Mouse (Mus musculus) lung, embryonic 16.5 days (tissue): Measurements from ENCODE around the gene Vac14. TPM values are rescaled to one million over a fixed set of nuclear protein-coding genes. Genes with fewer than 3 reads are reported as not detected.

Source experiments
- ATAC-seq: fragments of 200-750 bp; cut with Nextera tagmentation; 2 replicates; pipeline ENCODE4 v1.8.0; 2017; ENCODE audit warnings: low read depth, mild to moderate bottlenecking, moderate library complexity
- H3K27ac ChIP-seq: fragments of 300-500 bp; sonication (generic); 2 replicates; pipeline ENCODE4 v1.5.1; 2014; ENCODE audit warnings: mild to moderate bottlenecking, control low read depth, low read length
- H3K27me3 ChIP-seq: fragments of 300-500 bp; sonication (generic); 2 replicates; pipeline ENCODE4 v1.6.1; 2014; ENCODE audit warnings: low read depth, low read length, mixed read lengths; ENCODE audit not compliant: control insufficient read depth, insufficient read depth
- H3K36me3 ChIP-seq: fragments of 300-500 bp; sonication (generic); 2 replicates; pipeline ENCODE4 v1.6.1; 2014; ENCODE audit warnings: low read length; ENCODE audit not compliant: control insufficient read depth, insufficient read depth
- H3K4me1 ChIP-seq: fragments of 300-500 bp; sonication (generic); replicated peaks from 2 replicates; pipeline ENCODE4 v1.6.1; 2014; ENCODE audit warnings: low read length, mixed read lengths; ENCODE audit not compliant: control insufficient read depth, insufficient read depth
- H3K4me2 ChIP-seq: fragments of 300-500 bp; sonication (generic); 2 replicates; pipeline ENCODE4 v1.6.1; 2014; ENCODE audit warnings: low read depth, low read length, control low read depth
- H3K4me3 ChIP-seq: fragments of 300-500 bp; sonication (generic); 2 replicates; pipeline ENCODE4 v1.5.1; 2014; ENCODE audit warnings: mild to moderate bottlenecking, low read length, control low read depth
- H3K9ac ChIP-seq: fragments of 300-500 bp; sonication (generic); 2 replicates; pipeline ENCODE4 v1.6.1; 2014; ENCODE audit warnings: low read length, control low read depth
- H3K9me3 ChIP-seq: fragments of 300-500 bp; sonication (generic); 2 replicates; pipeline ENCODE4 v1.6.1; 2016; ENCODE audit warnings: low read length; ENCODE audit not compliant: control insufficient read depth
- WGBS: fragments of 180-500 bp; shearing (Covaris S2); extraction: QIAGEN DNeasy Blood & Tissue Kit; methylation state at CpG from one replicate; pipeline ENCODE4 v1.1.7; 2014; 5-methylcytosine and 5-hydroxymethylcytosine counted together
- polyA plus RNA-seq: library from polyadenylated mRNA; unstranded; fragments of >200 nt; fragmentation: Nextera tagmentation; extraction: Ambion mirVana; gene quantifications from 2 replicates; pipeline ENCODE4 v1.2.1, GENCODE M21; 2015

Gene Vac14
- polyA plus RNA-seq, 1 experiment from 2014 or later: 16.5 TPM

GRCm38 (mm10) chr8:110713073-110713472, 94.7 kb downstream of the Vac14 start:
- Histone ChIP-seq H3K4me2 (no peak overlapping the region), H3K36me3 (0 out of 2 replicates have a peak, but pooled peaks cover 2% of the 10 kb centered on the region), H3K9ac (no peak overlapping the region), H3K9me3 (no peaks in the 10 kb centered on the region), H3K27me3 (no peaks in the 10 kb centered on the region), H3K27ac (peak overlapping the region; percentile 3; the same call in 1 of the 2 replicates), H3K4me3 (no peak overlapping the region), H3K4me1 (peaks cover 69% of the 10 kb centered on the region)
- WGBS: 64% methylated on average over 7 of the region's 7 CpGs
- ATAC-seq: no peak

- 0 out of 2 replicates have a peak, but pooled peaks cover 2% of the 10 kb centered on the region for H3K36me3 ChIP-seq
- no peak overlapping the region for H3K4me2 ChIP-seq
- no peak overlapping the region for H3K9ac ChIP-seq
- peak overlapping the region; percentile 80 for H3K27ac ChIP-seq
- H3K9me3 ChIP-seq: no peaks in the 10 kb centered on the region
- no peak for ATAC-seq
- H3K27me3 ChIP-seq: no peaks in the 10 kb centered on the region
- no peak overlapping the region for H3K4me3 ChIP-seq
- WGBS: 78% methylated on average over 15 of the region's 15 CpGs
- H3K4me1 ChIP-seq: peaks cover 77% of the 10 kb centered on the region
These were observed 96.6 kb downstream of the Vac14 start for GRCm38 (mm10) chr8:110714827-110715519.

- peak; percentile 16 for ATAC-seq
- H3K9ac ChIP-seq: peak overlapping the region; percentile 55
- peaks cover 76% of the 10 kb centered on the region for H3K4me1 ChIP-seq
- no peaks in the 10 kb centered on the region for H3K9me3 ChIP-seq
- no peak overlapping the region for H3K4me3 ChIP-seq
- peak overlapping the region; percentile 98 for H3K27ac ChIP-seq
- H3K36me3 ChIP-seq: 0 out of 2 replicates have a peak, but pooled peaks cover 2% of the 10 kb centered on the region
- 43% methylated on average over 4 of the region's 4 CpGs for WGBS
- no peaks in the 10 kb centered on the region for H3K27me3 ChIP-seq
- no peak overlapping the region for H3K4me2 ChIP-seq
These were observed 97.7 kb downstream of the Vac14 start for GRCm38 (mm10) chr8:110716075-110716474.

- Histone ChIP-seq H3K4me2 (no peak overlapping the region), H3K4me3 (no peak overlapping the region), H3K27ac (peak overlapping the region; percentile 98), H3K27me3 (no peaks in the 10 kb centered on the region), H3K9me3 (no peaks in the 10 kb centered on the region), H3K9ac (peak overlapping the region; percentile 55; the same call in 1 of the 2 replicates), H3K4me1 (peaks cover 66% of the 10 kb centered on the region), H3K36me3 (no peaks in the 10 kb centered on the region)
- 36% methylated on average over 7 of the region's 7 CpGs for WGBS
- ATAC-seq: peak; percentile 3; the same call in 1 of the 2 replicates
These were observed 98.7 kb downstream of the Vac14 start for GRCm38 (mm10) chr8:110717131-110717530.

- 75% methylated on average over 8 of the region's 8 CpGs for WGBS
- no peaks in the 10 kb centered on the region for H3K36me3 ChIP-seq
- peaks cover 67% of the 10 kb centered on the region for H3K4me1 ChIP-seq
- H3K4me2 ChIP-seq: no peak overlapping the region
- H3K9ac ChIP-seq: peak overlapping the region; percentile 45; the same call in 1 of the 2 replicates
- H3K9me3 ChIP-seq: no peaks in the 10 kb centered on the region
- H3K27me3 ChIP-seq: no peaks in the 10 kb centered on the region
- peak overlapping the region; percentile 98 for H3K27ac ChIP-seq
- ATAC-seq: no peak
- H3K4me3 ChIP-seq: no peak overlapping the region
These were observed 100.0 kb downstream of the Vac14 start for GRCm38 (mm10) chr8:110718209-110718968.

GRCm38 (mm10) chr8:110718969-110719670, 100.7 kb downstream of the Vac14 start:
- Histone ChIP-seq H3K9ac (peak overlapping the region; percentile 49; the same call in 1 of the 2 replicates), H3K36me3 (no peaks in the 10 kb centered on the region), H3K27me3 (no peaks in the 10 kb centered on the region), H3K27ac (peak overlapping the region; percentile 98), H3K4me2 (peak overlapping the region; percentile 29; the same call in 1 of the 2 replicates), H3K9me3 (no peaks in the 10 kb centered on the region), H3K4me3 (no peak overlapping the region), H3K4me1 (peaks cover 73% of the 10 kb centered on the region)
- WGBS: 30% methylated on average over 12 of the region's 12 CpGs
- ATAC-seq: peak; percentile 74

GRCm38 (mm10) chr8:110719898-110720653, 101.7 kb downstream of the Vac14 start:
- ATAC-seq: no peak
- H3K9ac ChIP-seq: peak overlapping the region; percentile 51; the same call in 1 of the 2 replicates

GRCm38 (mm10) chr8:110720685-110721598, 102.6 kb downstream of the Vac14 start, which contains the start of gene Mtss1l:
TSS of gene Mtss1l (plus strand) at chr8:110721476.
- Histone ChIP-seq H3K9me3 (no peaks in the 10 kb centered on the region), H3K27me3 (no peaks in the 10 kb centered on the region), H3K4me2 (peak within 1 kb of the TSS; percentile 90), H3K9ac (peak within 1 kb of the TSS; percentile 97), H3K36me3 (no peaks in the 10 kb centered on the region), H3K4me3 (peak within 1 kb of the TSS; percentile 85), H3K4me1 (peaks cover 87% of the 10 kb centered on the region), H3K27ac (peak within 1 kb of the TSS; percentile 98)
- WGBS: 4% methylated on average over 56 of the region's 75 CpGs
- peak; percentile 83 for ATAC-seq

More at GRCm38 (mm10) chr8:110719898-110720653, 101.7 kb downstream of the Vac14 start:
- Histone ChIP-seq H3K27ac (peak overlapping the region; percentile 98), H3K4me2 (peak overlapping the region; percentile 90), H3K27me3 (no peaks in the 10 kb centered on the region), H3K36me3 (no peaks in the 10 kb centered on the region), H3K9me3 (no peaks in the 10 kb centered on the region), H3K4me3 (no peak overlapping the region), H3K4me1 (peaks cover 82% of the 10 kb centered on the region)
- WGBS: 54% methylated on average over 6 of the region's 6 CpGs
